Mouse (Mus musculus) thymus, adult 2 months (tissue): ENCODE measurements around the gene Gm45021.

ENCODE experiments used
- CTCF ChIP-seq: fragments of 200-500 bp; IDR thresholded peaks from 2 replicates; pipeline ENCODE4 v1.5.1; 2012; ENCODE audit warnings: mild to moderate bottlenecking, control low read depth, low read length, moderate library complexity, borderline replicate concordance; ENCODE audit not compliant: control insufficient read depth, poor library complexity, insufficient read depth; ENCODE audit errors: extremely low read depth
- POLR2A ChIP-seq: fragments of 200-500 bp; IDR thresholded peaks from 2 replicates; pipeline ENCODE4 v1.6.1; 2012; ENCODE audit warnings: mild to moderate bottlenecking, low read length, control low read depth, moderate library complexity; ENCODE audit not compliant: control insufficient read depth, poor library complexity, insufficient read depth; ENCODE audit errors: extremely low read depth

GRCm38 (mm10) chr6:48646995-48647394 is 57.6 kb downstream of the Gm45021 start, which contains the start of gene Gimap8:
- TF ChIP-seq CTCF: peak; percentile 64; the same call in 1 of the 2 replicates
- TF ChIP-seq POLR2A: no peak
